9 mouse cellular contexts compared by ENCODE assay signal in genomic region chr11:104171281-104171781, GRCm38 (mm10). TPM values are rescaled to one million over a fixed set of nuclear protein-coding genes. Genes with fewer than 3 reads are reported as not detected.
DNase-seq lines count a peak whose midpoint lies in the region; ATAC-seq and TF ChIP-seq lines count a peak whose summit lies in the region.
"Had no signal": no experiment of that assay in that cellular context is flagged by ENCODE, and none has a peak within 500 bp of the region (broad histone marks: within the 10 kb centered on the region; RNA-seq: fewer than 3 reads in every experiment).

No protein-coding gene starts in this region.

- no peak for TF ChIP-seq EP300 in lung, postnatal 0 days (IDR thresholded peaks at IDR 0.05)

- no peak for ATAC-seq in lung, postnatal 0 days

- H3K9ac ChIP-seq in lung, postnatal 0 days (replicated peaks; ENCODE audit: low read depth): no peak overlapping the region

- H3K9me3 ChIP-seq in lung, postnatal 0 days (ENCODE audit: low read length): no peaks in the 10 kb centered on the region

- DNase-seq in 416B (ENCODE audit: low read depth) (peak; percentile 36), NIH3T3 (ENCODE audit: low read depth) (peak; percentile 78)
- peak; percentile 90 to 92 for DNase-seq in cerebellum, postnatal 14 days
- DNase-seq in gastrocnemius, adult 8-10 months (ENCODE audit: low spot score in 2 of 2): peak; percentile 19 to 28
- DNase-seq in layer of hippocampus, adult 11-12 months (ENCODE audit: low spot score): peak; percentile 83
- peak; percentile 41 for DNase-seq in lung, postnatal 0 days (ENCODE audit: low spot score)
- DNase-seq in retina, adult 2 months (ENCODE audit: low read depth, low spot score): peak; percentile 22
- DNase-seq in thymus, postnatal 4 days: peak; percentile 73

- 33% methylated on average over 12 of the region's 12 CpGs for WGBS in lung, postnatal 0 days

- H3K27me3 ChIP-seq in lung, postnatal 0 days (replicated peaks; ENCODE audit: insufficient read depth, low read length): no peaks in the 10 kb centered on the region

- H3K36me3 ChIP-seq in lung, postnatal 0 days (ENCODE audit: insufficient read depth, low read length): no peaks in the 10 kb centered on the region

- no peak overlapping the region for H3K4me2 ChIP-seq in lung, postnatal 0 days (replicated peaks; ENCODE audit: low read depth, low read length)

- no peak overlapping the region for H3K27ac ChIP-seq in lung, postnatal 0 days (ENCODE audit: low read length)

- H3K4me3 ChIP-seq in lung, postnatal 0 days (ENCODE audit: low read depth, low read length): no peak overlapping the region

- TF ChIP-seq CTCF in lung, postnatal 0 days (IDR thresholded peaks at IDR 0.05): peak; percentile 92

- H3K4me1 ChIP-seq in lung, postnatal 0 days (ENCODE audit: insufficient read depth, low read depth, low read length): no peaks in the 10 kb centered on the region

RNA-seq across cellular contexts. Expression of gene Sppl2c, which starts 14.8 kb away (rescaled TPM):
- not detected for total RNA-seq in gastrocnemius, adult 8-10 months (2022)
- not detected in 2 replicates for polyA plus RNA-seq in lung, postnatal 0 days (2015; fragmentation: Nextera tagmentation; extraction: Ambion mirVana)
- polyA plus RNA-seq: heart, embryonic 14.5 days had no signal

RNA-seq across cellular contexts. Expression of gene Crhr1, which starts 38.7 kb away (rescaled TPM):
- not detected for total RNA-seq in gastrocnemius, adult 8-10 months (2022)
- not detected in 2 replicates for polyA plus RNA-seq in lung, postnatal 0 days (2015; fragmentation: Nextera tagmentation; extraction: Ambion mirVana)
- polyA plus RNA-seq: heart, embryonic 14.5 days had no signal

RNA-seq across cellular contexts. Expression of gene Mapt, which starts 59.9 kb away (rescaled TPM):
- 10 to 100 TPM; 70.3 to 90.9 (median 79.7) TPM for total RNA-seq in gastrocnemius, adult 8-10 months (2022)
- polyA plus RNA-seq in lung, postnatal 0 days (2015; fragmentation: Nextera tagmentation; extraction: Ambion mirVana): 15.9 and 23.3 TPM in 2 replicates

Comparison
In these comparisons a context has a peak if more than half of its experiments do, and no peak if none do; other contexts are left out.
1. DNase-seq: peak in every context shown above with its lines; median percentile 91 in cerebellum, postnatal 14 days; 83 in layer of hippocampus, adult 11-12 months; 78 in NIH3T3; 73 in thymus, postnatal 4 days; 41 in lung, postnatal 0 days; 36 in 416B; 24 in gastrocnemius, adult 8-10 months; 22 in retina, adult 2 months.